Mouse (Mus musculus) kidney, embryonic 16.5 days (tissue): ENCODE results near the gene Iqschfp. TPM values are rescaled to one million over a fixed set of nuclear protein-coding genes. Genes with fewer than 3 reads are reported as not detected.

Source experiments
- ATAC-seq: fragments of 200-750 bp; cut with Nextera tagmentation; 2 replicates; pipeline ENCODE4 v1.8.0; 2017; ENCODE audit warnings: moderate TSS enrichment; ENCODE audit not compliant: low FRiP score, low TSS enrichment
- H3K27ac ChIP-seq: fragments of 300-500 bp; sonication (generic); 2 replicates; pipeline ENCODE4 v1.5.1; 2014; ENCODE audit warnings: low read length
- H3K27me3 ChIP-seq: fragments of 300-500 bp; sonication (generic); 2 replicates; pipeline ENCODE4 v1.6.1; 2014; ENCODE audit warnings: low read length, control low read depth, mixed read lengths; ENCODE audit not compliant: insufficient read depth
- H3K36me3 ChIP-seq: fragments of 300-500 bp; sonication (generic); 2 replicates; pipeline ENCODE4 v1.6.1; 2014; ENCODE audit warnings: low read length, control low read depth, mixed read lengths; ENCODE audit not compliant: insufficient read depth
- H3K4me1 ChIP-seq: fragments of 300-500 bp; sonication (generic); 2 replicates; pipeline ENCODE4 v1.6.1; 2014; ENCODE audit warnings: low read length, control low read depth, mixed read lengths; ENCODE audit not compliant: insufficient read depth
- H3K4me2 ChIP-seq: fragments of 300-500 bp; sonication (generic); replicated peaks from 2 replicates; pipeline ENCODE4 v1.6.1; 2014; ENCODE audit warnings: low read depth, low read length
- H3K4me3 ChIP-seq: fragments of 300-500 bp; sonication (generic); 2 replicates; pipeline ENCODE4 v1.5.1; 2014; ENCODE audit warnings: mild to moderate bottlenecking, low read length
- H3K9ac ChIP-seq: fragments of 300-500 bp; sonication (generic); replicated peaks from 2 replicates; pipeline ENCODE4 v1.6.1; 2014; ENCODE audit warnings: low read length
- H3K9me3 ChIP-seq: fragments of 300-500 bp; sonication (generic); 2 replicates; pipeline ENCODE4 v1.6.1; 2016; ENCODE audit warnings: low read length, control low read depth
- WGBS: fragments of 180-500 bp; shearing (Covaris S2); extraction: QIAGEN DNeasy Blood & Tissue Kit; methylation state at CpG from one replicate; pipeline ENCODE4 v1.1.7; 2014; 5-methylcytosine and 5-hydroxymethylcytosine counted together
- polyA plus RNA-seq: library from polyadenylated mRNA; unstranded; fragments of >200 nt; fragmentation: Nextera tagmentation; extraction: Ambion mirVana; gene quantifications from 2 replicates; pipeline ENCODE4 v1.2.1, GENCODE M21; 2015

Iqschfp gene
- polyA plus RNA-seq, 1 experiment from 2014 or later, result not detected

GRCm38 (mm10) chr3:68187471-68187870, 295.4 kb downstream of the Iqschfp start:
- Histone ChIP-seq H3K9ac (no peak overlapping the region), H3K4me1 (peaks cover 4% of the 10 kb centered on the region; the same call in 1 of the 2 replicates), H3K4me2 (no peak overlapping the region), H3K36me3 (no peaks in the 10 kb centered on the region), H3K27ac (no peak overlapping the region), H3K4me3 (no peak overlapping the region), H3K27me3 (no peaks in the 10 kb centered on the region), H3K9me3 (no peaks in the 10 kb centered on the region)
- no peak for ATAC-seq
- 61% methylated on average over 8 of the region's 8 CpGs for WGBS

GRCm38 (mm10) chr3:68189100-68189499, 297.1 kb downstream of the Iqschfp start:
- Histone ChIP-seq H3K4me2 (no peak overlapping the region), H3K27me3 (no peaks in the 10 kb centered on the region), H3K4me1 (peaks cover 4% of the 10 kb centered on the region; the same call in 1 of the 2 replicates), H3K36me3 (no peaks in the 10 kb centered on the region), H3K4me3 (no peak overlapping the region), H3K9me3 (no peaks in the 10 kb centered on the region), H3K27ac (no peak overlapping the region), H3K9ac (no peak overlapping the region)
- ATAC-seq, result no peak
- 68% methylated on average over 2 of the region's 2 CpGs for WGBS

GRCm38 (mm10) chr3:68196933-68197332, 304.9 kb downstream of the Iqschfp start:
- H3K9ac ChIP-seq, result no peak overlapping the region
- no peaks in the 10 kb centered on the region for H3K27me3 ChIP-seq
- H3K36me3 ChIP-seq, result no peaks in the 10 kb centered on the region
- no peak for ATAC-seq
- no peak overlapping the region for H3K4me2 ChIP-seq
- H3K27ac ChIP-seq, result no peak overlapping the region
- WGBS, result 81% methylated on average over 1 of the region's 1 CpGs
- H3K4me3 ChIP-seq, result no peak overlapping the region
- H3K9me3 ChIP-seq, result no peaks in the 10 kb centered on the region
- no peaks in the 10 kb centered on the region for H3K4me1 ChIP-seq

- WGBS, result 19% methylated on average over 1 of the region's 1 CpGs
- no peak for ATAC-seq
Observed at GRCm38 (mm10) chr3:68201214-68201613, 309.2 kb downstream of the Iqschfp start.

GRCm38 (mm10) chr3:68202162-68202902, 310.3 kb downstream of the Iqschfp start:
- no peak for ATAC-seq
- Histone ChIP-seq H3K9ac (no peak overlapping the region), H3K9me3 (no peaks in the 10 kb centered on the region), H3K4me3 (no peak overlapping the region), H3K4me1 (no peaks in the 10 kb centered on the region), H3K27ac (no peak overlapping the region), H3K36me3 (no peaks in the 10 kb centered on the region), H3K4me2 (no peak overlapping the region), H3K27me3 (no peaks in the 10 kb centered on the region)
- 79% methylated on average over 4 of the region's 4 CpGs for WGBS

More at GRCm38 (mm10) chr3:68201214-68201613, 309.2 kb downstream of the Iqschfp start:
- Histone ChIP-seq H3K9ac (no peak overlapping the region), H3K27me3 (no peaks in the 10 kb centered on the region), H3K36me3 (no peaks in the 10 kb centered on the region), H3K4me3 (no peak overlapping the region), H3K27ac (no peak overlapping the region), H3K9me3 (no peaks in the 10 kb centered on the region), H3K4me2 (no peak overlapping the region), H3K4me1 (no peaks in the 10 kb centered on the region)

GRCm38 (mm10) chr3:68203934-68204467, 312.0 kb downstream of the Iqschfp start:
- no peaks in the 10 kb centered on the region for H3K9me3 ChIP-seq
- no peaks in the 10 kb centered on the region for H3K27me3 ChIP-seq
- H3K4me3 ChIP-seq, result no peak overlapping the region
- ATAC-seq, result no peak
- no peak overlapping the region for H3K27ac ChIP-seq
- H3K4me2 ChIP-seq, result no peak overlapping the region
- H3K9ac ChIP-seq, result no peak overlapping the region
- WGBS, result 59% methylated on average over 4 of the region's 4 CpGs
- H3K36me3 ChIP-seq, result no peaks in the 10 kb centered on the region
- H3K4me1 ChIP-seq, result no peaks in the 10 kb centered on the region

GRCm38 (mm10) chr3:68210422-68210821, 318.4 kb downstream of the Iqschfp start:
- H3K9me3 ChIP-seq, result no peaks in the 10 kb centered on the region
- no peak overlapping the region for H3K9ac ChIP-seq
- H3K27me3 ChIP-seq, result no peaks in the 10 kb centered on the region
- no peak overlapping the region for H3K27ac ChIP-seq
- H3K36me3 ChIP-seq, result no peaks in the 10 kb centered on the region
- 72% methylated on average over 4 of the region's 4 CpGs for WGBS
- no peaks in the 10 kb centered on the region for H3K4me1 ChIP-seq
- no peak overlapping the region for H3K4me3 ChIP-seq
- no peak for ATAC-seq
- no peak overlapping the region for H3K4me2 ChIP-seq

- no peak overlapping the region for H3K4me2 ChIP-seq
- no peak for ATAC-seq
- H3K4me3 ChIP-seq, result no peak overlapping the region
- no peaks in the 10 kb centered on the region for H3K27me3 ChIP-seq
- no peak overlapping the region for H3K9ac ChIP-seq
- H3K27ac ChIP-seq, result no peak overlapping the region
- no peaks in the 10 kb centered on the region for H3K4me1 ChIP-seq
- 93% methylated on average over 3 of the region's 3 CpGs for WGBS
- H3K36me3 ChIP-seq, result no peaks in the 10 kb centered on the region
- no peaks in the 10 kb centered on the region for H3K9me3 ChIP-seq
Observed at GRCm38 (mm10) chr3:68221452-68221851, 329.4 kb downstream of the Iqschfp start.

GRCm38 (mm10) chr3:68239887-68240286, 347.9 kb downstream of the Iqschfp start:
- no peaks in the 10 kb centered on the region for H3K4me1 ChIP-seq
- H3K27ac ChIP-seq, result no peak overlapping the region
- H3K4me2 ChIP-seq, result no peak overlapping the region
- no peaks in the 10 kb centered on the region for H3K9me3 ChIP-seq
- no peak overlapping the region for H3K9ac ChIP-seq
- no peaks in the 10 kb centered on the region for H3K36me3 ChIP-seq
- no peaks in the 10 kb centered on the region for H3K27me3 ChIP-seq
- H3K4me3 ChIP-seq, result no peak overlapping the region
- WGBS, result 91% methylated on average over 2 of the region's 2 CpGs
- ATAC-seq, result no peak

GRCm38 (mm10) chr3:68243239-68243638, 351.2 kb downstream of the Iqschfp start:
- Histone ChIP-seq H3K4me3 (no peak overlapping the region), H3K27ac (no peak overlapping the region), H3K4me2 (no peak overlapping the region), H3K36me3 (no peaks in the 10 kb centered on the region), H3K27me3 (no peaks in the 10 kb centered on the region), H3K4me1 (no peaks in the 10 kb centered on the region), H3K9me3 (no peaks in the 10 kb centered on the region), H3K9ac (no peak overlapping the region)
- 76% methylated on average over 3 of the region's 3 CpGs for WGBS
- ATAC-seq, result no peak
